Mouse (Mus musculus): ENCODE results near the gene Olfr374. TPM values are rescaled to one million over a fixed set of nuclear protein-coding genes. Genes with fewer than 3 reads are reported as not detected.

The Olfr374 gene
- polyA plus RNA-seq, 1 experiment from 2014 or later: 0.13 TPM

GRCm38 (mm10) chr8:72147266-72147665 lies 40.4 kb downstream of the Olfr374 start:
- ATAC-seq (replicated peaks; ENCODE audit: insufficient number of reproducible peaks, low FRiP score, low TSS enrichment, low read depth): no peak
- 82% methylated on average over 2 of the region's 2 CpGs for WGBS
- H3K9ac ChIP-seq (replicated peaks; ENCODE audit: low read length): no peak overlapping the region
- no peak overlapping the region for H3K4me2 ChIP-seq (ENCODE audit: low read depth, low read length)
- H3K9me3 ChIP-seq (replicated peaks; ENCODE audit: control insufficient read depth, low read length): no peaks in the 10 kb centered on the region
- no peaks in the 10 kb centered on the region for H3K27me3 ChIP-seq (ENCODE audit: control insufficient read depth, insufficient read depth, low read length)
- no peak for DNase-seq (ENCODE audit: low spot score)
- H3K27ac ChIP-seq (replicated peaks; ENCODE audit: low read depth, low read length): no peak overlapping the region
- no peaks in the 10 kb centered on the region for H3K4me1 ChIP-seq (ENCODE audit: control insufficient read depth, insufficient read depth, low read length)
- peaks cover 23% of the 10 kb centered on the region for H3K36me3 ChIP-seq (replicated peaks; ENCODE audit: control insufficient read depth, insufficient read depth, low read depth, low read length)
- no peak overlapping the region for H3K4me3 ChIP-seq (ENCODE audit: low read depth, low read length)

GRCm38 (mm10) chr8:72149056-72149455 lies 42.2 kb downstream of the Olfr374 start:
- no peaks in the 10 kb centered on the region for H3K27me3 ChIP-seq (ENCODE audit: control insufficient read depth, insufficient read depth, low read length)
- no peak overlapping the region for H3K4me2 ChIP-seq (ENCODE audit: low read depth, low read length)
- H3K36me3 ChIP-seq (replicated peaks; ENCODE audit: control insufficient read depth, insufficient read depth, low read depth, low read length): peaks cover 18% of the 10 kb centered on the region
- H3K4me3 ChIP-seq (ENCODE audit: low read depth, low read length): no peak overlapping the region
- no peak overlapping the region for H3K27ac ChIP-seq (replicated peaks; ENCODE audit: low read depth, low read length)
- H3K9me3 ChIP-seq (replicated peaks; ENCODE audit: control insufficient read depth, low read length): no peaks in the 10 kb centered on the region
- H3K9ac ChIP-seq (replicated peaks; ENCODE audit: low read length): no peak overlapping the region
- 81% methylated on average over 1 of the region's 1 CpGs for WGBS
- ATAC-seq (replicated peaks; ENCODE audit: insufficient number of reproducible peaks, low FRiP score, low TSS enrichment, low read depth) (no peak), DNase-seq (ENCODE audit: low spot score) (no peak)
- no peaks in the 10 kb centered on the region for H3K4me1 ChIP-seq (ENCODE audit: control insufficient read depth, insufficient read depth, low read length)

DNA sequence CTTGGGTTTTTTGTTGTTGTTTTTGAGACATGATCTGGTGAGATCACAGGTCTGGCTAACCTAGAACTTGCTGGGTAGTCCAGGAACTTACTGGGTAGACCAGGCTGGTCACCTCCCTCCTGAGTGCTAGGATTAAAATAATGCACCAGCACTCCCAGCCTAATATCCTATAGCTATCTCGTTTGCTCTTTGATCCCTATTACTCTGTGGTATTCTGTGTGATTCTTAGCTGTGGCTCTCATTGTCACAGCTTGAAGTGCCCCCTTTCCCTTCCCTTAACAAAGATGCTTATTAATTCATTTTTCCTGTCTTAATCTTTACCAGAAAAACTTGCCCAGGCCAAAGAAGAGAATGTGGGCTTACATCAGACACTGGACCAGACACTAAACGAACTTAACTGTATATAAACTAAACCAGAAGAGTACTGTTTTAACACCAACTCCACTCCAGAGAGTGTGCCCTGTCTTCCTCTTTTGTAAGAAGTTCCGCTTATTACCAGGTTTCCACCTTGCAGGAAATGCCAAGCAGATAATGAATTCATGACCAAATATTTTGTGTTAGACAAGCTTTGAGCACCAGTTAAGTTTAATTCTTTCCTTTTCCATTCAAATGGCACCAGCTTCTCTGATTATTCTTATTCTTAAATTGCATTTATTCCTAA lies 44.7 kb downstream of the Olfr374 start:
- no peak for DNase-seq (ENCODE audit: low spot score)
- no peak overlapping the region for H3K4me2 ChIP-seq (ENCODE audit: low read depth, low read length)
- peaks cover 12% of the 10 kb centered on the region for H3K36me3 ChIP-seq (replicated peaks; ENCODE audit: control insufficient read depth, insufficient read depth, low read depth, low read length)
- no peak overlapping the region for H3K27ac ChIP-seq (replicated peaks; ENCODE audit: low read depth, low read length)
- ATAC-seq (replicated peaks; ENCODE audit: insufficient number of reproducible peaks, low FRiP score, low TSS enrichment, low read depth): no peak
- no peaks in the 10 kb centered on the region for H3K27me3 ChIP-seq (ENCODE audit: control insufficient read depth, insufficient read depth, low read length)
- WGBS: 79% methylated on average over 3 of the region's 3 CpGs
- H3K9me3 ChIP-seq (replicated peaks; ENCODE audit: control insufficient read depth, low read length): no peaks in the 10 kb centered on the region
- H3K4me1 ChIP-seq (ENCODE audit: control insufficient read depth, insufficient read depth, low read length): no peaks in the 10 kb centered on the region
- H3K4me3 ChIP-seq (ENCODE audit: low read depth, low read length): no peak overlapping the region
- H3K9ac ChIP-seq (replicated peaks; ENCODE audit: low read length): no peak overlapping the region

DNA sequence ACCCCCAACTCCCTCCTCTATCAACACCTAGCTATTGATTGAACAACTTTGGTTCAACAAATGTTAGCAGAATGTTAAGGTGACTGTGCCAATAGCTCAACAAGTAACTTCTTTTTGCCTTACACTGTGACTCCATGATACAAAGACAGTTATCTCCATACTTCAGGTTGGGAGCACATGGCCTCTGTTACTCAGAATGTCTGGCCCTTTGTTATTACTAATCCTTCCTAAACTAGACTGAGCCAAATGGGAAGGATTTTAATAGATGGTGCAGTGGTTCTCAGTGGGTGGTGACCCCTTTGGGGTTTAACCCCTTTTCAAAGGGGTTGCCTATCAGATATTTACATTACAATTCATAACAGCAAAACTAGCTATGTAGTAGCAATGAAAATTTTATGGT lies 46.5 kb downstream of the Olfr374 start:
- Histone ChIP-seq H3K27ac (replicated peaks; ENCODE audit: low read depth, low read length) (no peak overlapping the region), H3K9me3 (replicated peaks; ENCODE audit: control insufficient read depth, low read length) (no peaks in the 10 kb centered on the region), H3K36me3 (replicated peaks; ENCODE audit: control insufficient read depth, insufficient read depth, low read depth, low read length) (peaks cover 3% of the 10 kb centered on the region), H3K27me3 (ENCODE audit: control insufficient read depth, insufficient read depth, low read length) (no peaks in the 10 kb centered on the region), H3K4me1 (ENCODE audit: control insufficient read depth, insufficient read depth, low read length) (no peaks in the 10 kb centered on the region), H3K9ac (replicated peaks; ENCODE audit: low read length) (no peak overlapping the region), H3K4me3 (ENCODE audit: low read depth, low read length) (no peak overlapping the region), H3K4me2 (ENCODE audit: low read depth, low read length) (no peak overlapping the region)
- DNase-seq (ENCODE audit: low spot score): no peak
- ATAC-seq (replicated peaks; ENCODE audit: insufficient number of reproducible peaks, low FRiP score, low TSS enrichment, low read depth): no peak

- DNase-seq (ENCODE audit: low spot score): no peak
- ATAC-seq (replicated peaks; ENCODE audit: insufficient number of reproducible peaks, low FRiP score, low TSS enrichment, low read depth): no peak
- H3K36me3 ChIP-seq (replicated peaks; ENCODE audit: control insufficient read depth, insufficient read depth, low read depth, low read length): no peaks in the 10 kb centered on the region
- H3K27me3 ChIP-seq (ENCODE audit: control insufficient read depth, insufficient read depth, low read length): no peaks in the 10 kb centered on the region
- no peak overlapping the region for H3K27ac ChIP-seq (replicated peaks; ENCODE audit: low read depth, low read length)
- H3K4me2 ChIP-seq (ENCODE audit: low read depth, low read length): no peak overlapping the region
- 91% methylated on average over 2 of the region's 2 CpGs for WGBS
- no peaks in the 10 kb centered on the region; the same call in none of the 2 replicates for H3K4me1 ChIP-seq (ENCODE audit: control insufficient read depth, insufficient read depth, low read length)
- H3K4me3 ChIP-seq (ENCODE audit: low read depth, low read length): no peak overlapping the region
- H3K9me3 ChIP-seq (replicated peaks; ENCODE audit: control insufficient read depth, low read length): no peaks in the 10 kb centered on the region
- H3K9ac ChIP-seq (replicated peaks; ENCODE audit: low read length): no peak overlapping the region
Observed at GRCm38 (mm10) chr8:72158096-72158495, 51.3 kb downstream of the Olfr374 start.

GRCm38 (mm10) chr8:72158726-72159125 lies 51.9 kb downstream of the Olfr374 start:
- Histone ChIP-seq H3K9me3 (replicated peaks; ENCODE audit: control insufficient read depth, low read length) (no peaks in the 10 kb centered on the region), H3K4me1 (ENCODE audit: control insufficient read depth, insufficient read depth, low read length) (no peaks in the 10 kb centered on the region; the same call in none of the 2 replicates), H3K9ac (replicated peaks; ENCODE audit: low read length) (no peak overlapping the region), H3K4me3 (ENCODE audit: low read depth, low read length) (no peak overlapping the region), H3K36me3 (replicated peaks; ENCODE audit: control insufficient read depth, insufficient read depth, low read depth, low read length) (no peaks in the 10 kb centered on the region), H3K4me2 (ENCODE audit: low read depth, low read length) (no peak overlapping the region), H3K27me3 (ENCODE audit: control insufficient read depth, insufficient read depth, low read length) (no peaks in the 10 kb centered on the region), H3K27ac (replicated peaks; ENCODE audit: low read depth, low read length) (no peak overlapping the region)
- DNase-seq (ENCODE audit: low spot score): no peak
- WGBS: 86% methylated on average over 3 of the region's 3 CpGs
- no peak for ATAC-seq (replicated peaks; ENCODE audit: insufficient number of reproducible peaks, low FRiP score, low TSS enrichment, low read depth)

GRCm38 (mm10) chr8:72160007-72160406 lies 53.2 kb downstream of the Olfr374 start:
- ATAC-seq (replicated peaks; ENCODE audit: insufficient number of reproducible peaks, low FRiP score, low TSS enrichment, low read depth) (no peak), DNase-seq (ENCODE audit: low spot score) (no peak)
- no peaks in the 10 kb centered on the region for H3K36me3 ChIP-seq (replicated peaks; ENCODE audit: control insufficient read depth, insufficient read depth, low read depth, low read length)
- no peaks in the 10 kb centered on the region for H3K27me3 ChIP-seq (ENCODE audit: control insufficient read depth, insufficient read depth, low read length)
- 67% methylated on average over 3 of the region's 3 CpGs for WGBS
- no peak overlapping the region for H3K4me3 ChIP-seq (ENCODE audit: low read depth, low read length)
- H3K9ac ChIP-seq (replicated peaks; ENCODE audit: low read length): no peak overlapping the region
- peak overlapping the region; percentile 44 for H3K4me2 ChIP-seq (ENCODE audit: low read depth, low read length)
- no peaks in the 10 kb centered on the region; the same call in none of the 2 replicates for H3K4me1 ChIP-seq (ENCODE audit: control insufficient read depth, insufficient read depth, low read length)
- H3K27ac ChIP-seq (replicated peaks; ENCODE audit: low read depth, low read length): no peak overlapping the region
- H3K9me3 ChIP-seq (replicated peaks; ENCODE audit: control insufficient read depth, low read length): no peaks in the 10 kb centered on the region

DNA sequence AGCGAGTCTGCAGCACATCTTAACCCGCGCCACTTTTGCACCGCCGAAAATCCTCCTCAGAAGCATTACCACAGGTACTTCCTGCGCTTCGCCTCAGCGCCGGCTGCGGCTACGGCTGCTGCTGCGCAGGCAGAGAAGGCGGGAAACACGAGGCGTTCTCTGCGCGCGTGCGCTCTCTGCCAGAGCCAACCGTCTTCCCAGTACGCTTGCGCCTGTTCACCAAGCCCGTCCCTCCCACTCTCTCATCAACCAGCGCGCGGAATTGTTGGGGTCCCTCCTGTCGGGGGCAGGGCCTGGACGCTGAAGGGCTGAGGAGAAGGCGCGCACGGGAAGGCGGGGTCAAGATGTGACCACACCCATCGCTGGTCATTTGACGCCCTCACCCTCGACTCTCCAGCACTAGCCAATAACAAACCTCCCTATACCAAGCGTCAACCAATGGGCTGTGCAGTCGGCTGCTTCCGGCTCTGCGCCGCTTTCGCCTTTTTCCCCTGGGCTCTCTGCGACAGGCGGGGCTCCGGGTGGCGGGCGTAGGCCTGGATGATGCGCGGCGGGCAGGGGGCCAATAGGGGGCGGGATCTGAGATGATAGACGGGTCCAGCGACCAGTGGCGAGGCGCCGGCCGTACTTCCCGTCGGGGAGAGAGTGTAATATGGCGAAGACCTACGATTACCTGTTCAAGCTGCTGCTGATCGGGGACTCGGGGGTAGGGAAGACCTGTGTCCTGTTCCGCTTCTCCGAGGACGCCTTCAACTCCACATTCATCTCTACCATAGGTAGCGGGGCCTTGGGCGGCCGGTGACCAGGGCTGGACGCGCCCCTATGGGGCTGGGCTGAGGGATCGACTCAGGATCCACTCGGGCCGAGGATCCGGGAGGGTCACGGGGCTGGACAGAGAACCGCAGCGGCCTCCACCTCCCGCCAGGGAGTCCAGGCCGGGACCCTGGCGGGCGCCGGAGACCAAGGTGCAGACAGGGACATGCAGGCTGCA lies 54.2 kb downstream of the Olfr374 start, which contains the start of gene Rab8a:
Rab8a (plus strand) TSS at position 494 of the 991 bp plus-strand sequence.
- ATAC-seq (replicated peaks; ENCODE audit: insufficient number of reproducible peaks, low FRiP score, low TSS enrichment, low read depth): peak; percentile 99

More for the DNA sequence above, 54.2 kb downstream of the Olfr374 start, which contains the start of gene Rab8a:
- Histone ChIP-seq H3K27ac (replicated peaks; ENCODE audit: low read depth, low read length) (0 out of 2 replicates have a peak within 1 kb of the TSS, but pooled peaks have one; percentile 52), H3K4me2 (ENCODE audit: low read depth, low read length) (peak within 1 kb of the TSS; percentile 62), H3K36me3 (replicated peaks; ENCODE audit: control insufficient read depth, insufficient read depth, low read depth, low read length) (no peaks in the 10 kb centered on the region), H3K9me3 (replicated peaks; ENCODE audit: control insufficient read depth, low read length) (no peaks in the 10 kb centered on the region), H3K4me3 (ENCODE audit: low read depth, low read length) (peak within 1 kb of the TSS; percentile 76), H3K9ac (replicated peaks; ENCODE audit: low read length) (peak within 1 kb of the TSS; percentile 81), H3K27me3 (ENCODE audit: control insufficient read depth, insufficient read depth, low read length) (no peaks in the 10 kb centered on the region), H3K4me1 (ENCODE audit: control insufficient read depth, insufficient read depth, low read length) (no peaks in the 10 kb centered on the region; the same call in none of the 2 replicates)
- WGBS: under 1% methylated on average over 82 of the region's 82 CpGs
- peak; percentile 100 for DNase-seq (ENCODE audit: low spot score)

Data from embryonic facial prominence, embryonic 11.5 days (tissue).